Mouse (Mus musculus): ENCODE measurements around the gene Trpm3. TPM values are rescaled to one million over a fixed set of nuclear protein-coding genes. Genes with fewer than 3 reads are reported as not detected.

Gene Trpm3
- polyA plus RNA-seq, 2 experiments, result 0.03 TPM; not detected in 1

- 62% methylated on average over 3 of the region's 3 CpGs for WGBS (ENCODE audit: insufficient replicate concordance)
- H3K36me3 ChIP-seq (replicated peaks; ENCODE audit: control insufficient read depth, insufficient read depth, low read depth), result no peaks in the 10 kb centered on the region
- no peak for ATAC-seq (ENCODE audit: insufficient read depth)
- no peak overlapping the region for H3K4me2 ChIP-seq (ENCODE audit: low read depth)
- H3K9me3 ChIP-seq (ENCODE audit: control insufficient read depth, low read length), result no peaks in the 10 kb centered on the region
- H3K27ac ChIP-seq, result no peak overlapping the region
- H3K9ac ChIP-seq (replicated peaks), result no peak overlapping the region
- no peak overlapping the region for H3K4me3 ChIP-seq (ENCODE audit: insufficient read depth in 1 of 2, low read depth in 2 of 2, low read length in 2 of 2)
- DNase-seq (ENCODE audit: low read depth in 3 of 3, low spot score in 3 of 3), result no peak
- H3K4me1 ChIP-seq (replicated peaks; ENCODE audit: control insufficient read depth in 2 of 2, insufficient read depth in 2 of 2, low read length in 1 of 2), result no peaks in the 10 kb centered on the region
- TF ChIP-seq CTCF (IDR thresholded peaks at IDR 0.05; ENCODE audit: low read depth), result no peak
- no peaks in the 10 kb centered on the region for H3K27me3 ChIP-seq (ENCODE audit: control insufficient read depth, insufficient read depth, low read length)
Observed at GRCm38 (mm10) chr19:22973294-22973693, 834.4 kb downstream of the Trpm3 start.

GRCm38 (mm10) chr19:22973727-22974126 is 834.9 kb downstream of the Trpm3 start:
- H3K4me1 ChIP-seq (replicated peaks; ENCODE audit: control insufficient read depth in 2 of 2, insufficient read depth in 2 of 2, low read length in 1 of 2), result no peaks in the 10 kb centered on the region
- H3K9ac ChIP-seq (replicated peaks), result no peak overlapping the region
- TF ChIP-seq CTCF (IDR thresholded peaks at IDR 0.05; ENCODE audit: low read depth) (no peak), EP300 (IDR thresholded peaks at IDR 0.05; ENCODE audit: low read depth) (no peak)
- no peaks in the 10 kb centered on the region for H3K27me3 ChIP-seq (ENCODE audit: control insufficient read depth, insufficient read depth, low read length)
- no peaks in the 10 kb centered on the region for H3K9me3 ChIP-seq (ENCODE audit: control insufficient read depth, low read length)
- H3K27ac ChIP-seq, result no peak overlapping the region
- H3K36me3 ChIP-seq (replicated peaks; ENCODE audit: control insufficient read depth, insufficient read depth, low read depth), result no peaks in the 10 kb centered on the region
- no peak overlapping the region for H3K4me3 ChIP-seq (ENCODE audit: insufficient read depth in 1 of 2, low read depth in 2 of 2, low read length in 2 of 2)
- no peak overlapping the region for H3K4me2 ChIP-seq (ENCODE audit: low read depth)
- WGBS (ENCODE audit: insufficient replicate concordance), result 60% methylated on average over 5 of the region's 5 CpGs
- no peak for DNase-seq (ENCODE audit: low read depth in 3 of 3, low spot score in 3 of 3)
- ATAC-seq (ENCODE audit: insufficient read depth), result no peak

GRCm38 (mm10) chr19:22975801-22976200 is 837.0 kb downstream of the Trpm3 start:
- Histone ChIP-seq H3K27me3 (ENCODE audit: control insufficient read depth, insufficient read depth, low read length) (no peaks in the 10 kb centered on the region), H3K4me1 (replicated peaks; ENCODE audit: control insufficient read depth in 2 of 2, insufficient read depth in 2 of 2, low read length in 1 of 2) (no peaks in the 10 kb centered on the region), H3K27ac (no peak overlapping the region), H3K9me3 (ENCODE audit: control insufficient read depth, low read length) (no peaks in the 10 kb centered on the region), H3K9ac (replicated peaks) (no peak overlapping the region), H3K4me3 (ENCODE audit: insufficient read depth in 1 of 2, low read depth in 2 of 2, low read length in 2 of 2) (no peak overlapping the region), H3K4me2 (ENCODE audit: low read depth) (no peak overlapping the region), H3K36me3 (replicated peaks; ENCODE audit: control insufficient read depth, insufficient read depth, low read depth) (no peaks in the 10 kb centered on the region)
- ATAC-seq (ENCODE audit: insufficient read depth) (no peak), DNase-seq (ENCODE audit: low read depth in 3 of 3, low spot score in 3 of 3) (no peak)
- no peak for TF ChIP-seq EP300 (IDR thresholded peaks at IDR 0.05; ENCODE audit: low read depth)
- TF ChIP-seq CTCF (IDR thresholded peaks at IDR 0.05; ENCODE audit: low read depth), result no peak
- WGBS (ENCODE audit: insufficient replicate concordance), result 73% methylated on average over 5 of the region's 5 CpGs

GRCm38 (mm10) chr19:22977508-22977907 is 838.7 kb downstream of the Trpm3 start:
- Histone ChIP-seq H3K9ac (replicated peaks) (no peak overlapping the region), H3K27ac (no peak overlapping the region), H3K9me3 (ENCODE audit: control insufficient read depth, low read length) (no peaks in the 10 kb centered on the region), H3K4me3 (ENCODE audit: insufficient read depth in 1 of 2, low read depth in 2 of 2, low read length in 2 of 2) (no peak overlapping the region), H3K36me3 (replicated peaks; ENCODE audit: control insufficient read depth, insufficient read depth, low read depth) (no peaks in the 10 kb centered on the region), H3K27me3 (ENCODE audit: control insufficient read depth, insufficient read depth, low read length) (no peaks in the 10 kb centered on the region), H3K4me2 (ENCODE audit: low read depth) (no peak overlapping the region), H3K4me1 (replicated peaks; ENCODE audit: control insufficient read depth in 2 of 2, insufficient read depth in 2 of 2, low read length in 1 of 2) (no peaks in the 10 kb centered on the region)
- no peak for DNase-seq (ENCODE audit: low read depth in 3 of 3, low spot score in 3 of 3)
- TF ChIP-seq CTCF (IDR thresholded peaks at IDR 0.05; ENCODE audit: low read depth), result no peak
- TF ChIP-seq EP300 (IDR thresholded peaks at IDR 0.05; ENCODE audit: low read depth), result no peak
- WGBS (ENCODE audit: insufficient replicate concordance), result 44% methylated on average over 5 of the region's 5 CpGs
- ATAC-seq (ENCODE audit: insufficient read depth), result no peak

- DNase-seq (ENCODE audit: low read depth in 3 of 3, low spot score in 3 of 3) (no peak), ATAC-seq (ENCODE audit: insufficient read depth) (no peak)
- no peaks in the 10 kb centered on the region for H3K9me3 ChIP-seq (ENCODE audit: control insufficient read depth, low read length)
- H3K27me3 ChIP-seq (ENCODE audit: control insufficient read depth, insufficient read depth, low read length), result no peaks in the 10 kb centered on the region
- no peak overlapping the region for H3K27ac ChIP-seq
- 52% methylated on average over 7 of the region's 7 CpGs for WGBS (ENCODE audit: insufficient replicate concordance)
- H3K4me1 ChIP-seq (replicated peaks; ENCODE audit: control insufficient read depth in 2 of 2, insufficient read depth in 2 of 2, low read length in 1 of 2), result no peaks in the 10 kb centered on the region
- no peak overlapping the region for H3K4me3 ChIP-seq (ENCODE audit: insufficient read depth in 1 of 2, low read depth in 2 of 2, low read length in 2 of 2)
- no peak overlapping the region for H3K9ac ChIP-seq (replicated peaks)
- no peaks in the 10 kb centered on the region for H3K36me3 ChIP-seq (replicated peaks; ENCODE audit: control insufficient read depth, insufficient read depth, low read depth)
- no peak overlapping the region for H3K4me2 ChIP-seq (ENCODE audit: low read depth)
- TF ChIP-seq EP300 (IDR thresholded peaks at IDR 0.05; ENCODE audit: low read depth) (no peak), CTCF (IDR thresholded peaks at IDR 0.05; ENCODE audit: low read depth) (no peak)
Observed at GRCm38 (mm10) chr19:22978763-22979162, 839.9 kb downstream of the Trpm3 start.
